13 mouse cellular contexts compared by ENCODE assay signal in genomic region chr1:151766166-151766565, GRCm38 (mm10).
"Had no signal": no experiment of that assay in that cellular context is flagged by ENCODE, and none has a peak within 500 bp of the region (broad histone marks: within the 10 kb centered on the region; RNA-seq: fewer than 3 reads in every experiment).

No protein-coding gene starts in this region.

- H3K27me3 ChIP-seq: limb, embryonic 12.5 days; liver, embryonic 13.5 days; lung, embryonic 15.5 days; neural tube, embryonic 13.5 days had no signal

- H3K9ac ChIP-seq: limb, embryonic 12.5 days; liver, embryonic 13.5 days; liver, postnatal 0 days; lung, embryonic 15.5 days; neural tube, embryonic 13.5 days had no signal

- H3K4me3 ChIP-seq: limb, embryonic 12.5 days; liver, embryonic 13.5 days; lung, embryonic 15.5 days; midbrain, embryonic 10.5 days; neural tube, embryonic 13.5 days had no signal

- ATAC-seq: liver, postnatal 0 days had no signal

- H3K9me3 ChIP-seq: limb, embryonic 12.5 days; liver, embryonic 13.5 days; lung, embryonic 15.5 days; midbrain, embryonic 10.5 days; neural tube, embryonic 13.5 days had no signal

- H3K4me1 ChIP-seq: liver, embryonic 13.5 days; neural tube, embryonic 13.5 days had no signal

- H3K27ac ChIP-seq: limb, embryonic 12.5 days; liver, embryonic 13.5 days; lung, embryonic 15.5 days; midbrain, embryonic 10.5 days; neural tube, embryonic 13.5 days had no signal

- H3K4me2 ChIP-seq: limb, embryonic 12.5 days; liver, embryonic 13.5 days; lung, embryonic 15.5 days; neural tube, embryonic 13.5 days had no signal

- DNase-seq: kidney, adult 8-10 months; kidney, postnatal 25 days; layer of hippocampus, postnatal 36 days; liver; liver, embryonic 13.5 days; liver, postnatal 0 days; lung, postnatal 36 days; midbrain, embryonic 14.5 days; right cerebral cortex, postnatal 25 days had no signal
